Mouse (Mus musculus) adrenal gland, adult 18-20 months (tissue): ENCODE results near the gene Ryr3. TPM values are rescaled to one million over a fixed set of nuclear protein-coding genes. Genes with fewer than 3 reads are reported as not detected.

Experiments used
- DNase-seq, 2 experiments: peaks; one replicate each; pipeline ENCODE4 v3.0.0; 2021 to 2022; ENCODE audit warnings: low spot score in 2 of 2
- total RNA-seq, 2 experiments: library from RNA; stranded (reverse); gene quantifications; 1 replicate in 1 of 2; 2 replicates in 1 of 2; pipeline ENCODE4 v1.2.3; 2021

The Ryr3 gene
- total RNA-seq, 2 experiments from 2014 or later = 0.26 to 0.46 TPM

DNA sequence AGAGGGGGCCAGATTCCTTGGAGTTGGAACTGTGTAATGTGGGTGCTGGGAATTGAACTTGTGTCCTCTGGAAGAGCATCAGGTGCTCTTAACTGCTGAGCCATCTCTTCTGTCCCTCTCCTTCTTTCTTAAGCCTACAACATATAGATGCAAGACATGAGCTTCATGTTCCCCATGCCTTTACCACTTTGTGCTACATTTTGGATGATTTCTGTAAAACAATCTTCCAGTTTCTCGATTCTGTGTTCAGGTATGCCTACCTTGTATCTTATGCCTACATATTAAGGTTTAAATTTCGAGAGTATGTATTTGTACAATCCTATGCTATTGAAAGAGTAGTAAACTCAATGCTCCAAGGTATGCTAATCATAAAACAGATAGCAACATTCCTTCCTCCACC is 540.7 kb downstream of the Ryr3 start:
- no peak for DNase-seq

- DNase-seq = no peak
Observed at GRCm38 (mm10) chr2:112669461-112669860, 547.4 kb downstream of the Ryr3 start.

- no peak for DNase-seq
Observed at GRCm38 (mm10) chr2:112656131-112656530, 560.8 kb downstream of the Ryr3 start.

- no peak for DNase-seq
Observed at GRCm38 (mm10) chr2:112653836-112654235, 563.1 kb downstream of the Ryr3 start.

DNA sequence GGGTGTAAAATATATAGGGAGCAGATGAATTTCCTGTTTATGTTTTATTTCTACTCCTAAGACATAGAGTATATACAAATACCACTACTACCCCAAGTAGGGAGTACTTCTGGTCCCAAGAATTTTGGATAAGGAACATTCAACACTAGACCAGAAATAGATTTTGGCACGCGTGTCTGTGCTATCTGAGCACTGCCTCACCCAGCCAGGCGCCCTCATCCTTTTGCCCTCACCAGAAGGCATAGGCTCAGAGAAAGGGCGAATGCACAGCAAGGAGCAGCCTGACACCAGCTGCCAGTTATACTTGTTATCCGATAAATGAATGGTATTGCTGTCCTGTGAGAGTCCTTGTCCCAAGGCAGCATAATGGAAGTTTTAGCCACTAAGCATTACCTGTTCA is 579.7 kb downstream of the Ryr3 start:
- DNase-seq = no peak

DNA sequence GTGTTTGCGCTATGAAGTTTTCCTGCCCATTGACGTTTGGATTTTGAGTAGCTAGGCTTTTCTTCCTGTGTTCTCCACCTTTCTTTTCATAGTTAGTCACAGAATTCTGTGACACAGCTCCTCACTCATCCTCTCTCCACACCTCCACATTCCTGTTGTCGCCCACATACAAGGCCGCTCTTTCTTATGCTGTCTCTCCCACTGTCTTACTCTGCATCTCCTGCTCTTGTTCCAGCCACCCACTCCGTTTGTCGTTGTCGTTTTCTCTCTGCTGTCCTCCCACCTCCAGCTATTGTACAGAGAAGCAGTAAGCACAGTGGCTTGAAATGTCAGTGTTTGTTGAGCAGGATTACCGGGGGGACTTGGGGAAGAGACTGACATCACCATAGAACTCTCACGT is 584.4 kb downstream of the Ryr3 start:
- DNase-seq = no peak

GRCm38 (mm10) chr2:112630669-112631068 is 586.2 kb downstream of the Ryr3 start:
- DNase-seq = no peak

DNA sequence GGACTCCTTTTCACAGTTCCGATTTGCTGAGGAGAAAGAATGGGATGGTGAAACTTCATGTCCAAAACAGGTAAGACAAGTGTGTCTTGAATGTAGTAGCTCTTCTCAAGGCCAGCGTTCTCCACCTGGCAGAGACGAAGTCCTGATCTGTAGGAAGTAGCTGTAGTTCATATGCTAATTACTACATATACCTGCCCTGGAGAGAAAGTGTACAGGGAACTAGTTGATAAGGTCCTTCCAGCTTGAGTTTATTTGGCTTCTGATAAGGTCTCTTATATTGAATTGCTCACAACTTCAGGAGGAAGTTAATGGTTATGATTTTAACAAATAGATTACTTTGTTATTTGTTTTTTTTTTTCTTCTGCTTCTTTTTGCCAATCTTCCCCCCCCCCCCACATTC is 591.7 kb downstream of the Ryr3 start:
- no peak for DNase-seq

DNA sequence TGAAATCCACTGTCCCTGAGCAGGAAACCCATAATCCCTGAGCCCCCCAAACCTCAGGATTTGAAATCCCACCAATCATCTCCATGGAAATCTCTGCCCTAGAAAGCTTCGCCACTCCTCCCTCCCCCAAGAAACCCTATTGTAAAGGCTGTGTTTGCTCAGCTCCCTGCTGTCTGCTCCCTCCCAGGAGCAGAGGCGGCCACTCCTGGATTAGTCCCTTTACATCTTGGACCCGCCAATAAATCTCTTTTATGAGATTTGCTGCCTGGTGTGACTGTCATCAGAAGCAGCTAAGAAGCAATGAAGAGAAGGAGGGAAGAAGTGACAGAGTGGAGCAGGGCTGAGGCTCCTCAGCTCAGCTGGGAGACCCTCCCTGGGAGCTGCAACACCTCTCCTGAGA is 599.7 kb downstream of the Ryr3 start:
- no peak for DNase-seq

DNA sequence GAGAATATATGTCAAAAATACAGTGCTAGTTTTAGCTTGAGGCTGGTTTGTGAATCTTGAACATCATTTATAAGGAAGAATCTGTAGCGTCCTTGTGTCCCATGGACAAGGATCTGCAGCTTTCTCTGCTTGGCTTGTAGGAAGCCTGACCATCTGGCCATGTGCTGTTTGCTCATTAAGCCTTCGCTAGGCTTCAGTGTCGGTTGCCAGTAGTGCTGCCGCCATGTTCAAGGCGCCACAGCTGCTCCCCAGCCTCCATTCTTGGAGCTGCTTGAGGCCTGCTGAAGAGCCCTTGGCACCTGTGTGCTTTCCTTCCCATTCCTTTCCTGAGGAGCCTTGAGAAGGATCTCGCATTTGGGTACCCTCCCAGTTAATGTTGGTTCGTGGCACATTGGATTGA is 602.5 kb downstream of the Ryr3 start:
- DNase-seq = no peak

DNA sequence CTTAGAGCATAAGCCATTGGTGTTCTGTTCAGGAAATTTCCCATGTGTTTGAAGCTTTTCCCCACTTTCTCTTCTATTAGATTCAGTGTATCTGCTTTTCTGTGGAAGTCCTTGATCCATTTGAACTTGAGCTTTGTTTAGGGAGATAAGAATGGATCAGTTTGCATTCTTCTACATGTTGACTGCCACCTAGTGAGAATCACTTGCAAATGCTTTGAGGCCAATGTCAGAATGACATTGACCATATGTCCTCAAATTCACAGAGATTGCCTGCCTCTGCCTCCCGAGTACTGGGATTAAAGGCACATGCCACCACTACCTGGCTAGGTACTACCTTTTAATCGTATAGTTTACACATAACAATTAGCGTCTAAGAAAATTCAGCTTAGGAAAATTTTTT is 604.3 kb downstream of the Ryr3 start:
- DNase-seq = no peak

DNA sequence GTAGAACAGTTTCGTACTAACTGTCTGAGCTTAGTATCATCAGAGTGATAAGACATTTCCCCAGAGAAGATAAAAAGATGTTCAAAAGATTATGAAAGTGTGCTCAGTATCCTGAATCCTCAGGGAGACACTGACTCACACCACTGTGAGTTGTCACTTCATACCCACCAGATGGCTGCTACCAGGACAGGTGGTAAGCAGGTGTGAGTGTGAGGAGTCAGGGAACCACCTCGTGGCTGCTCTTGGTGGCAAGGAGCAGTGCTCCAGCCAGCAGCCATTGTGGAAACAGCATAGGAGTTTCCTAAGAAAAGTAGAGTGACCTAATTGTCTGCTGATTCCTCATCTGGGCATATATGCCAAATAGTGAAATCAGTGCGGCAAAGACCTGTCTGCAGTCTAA is 610.4 kb downstream of the Ryr3 start:
- no peak for DNase-seq

DNA sequence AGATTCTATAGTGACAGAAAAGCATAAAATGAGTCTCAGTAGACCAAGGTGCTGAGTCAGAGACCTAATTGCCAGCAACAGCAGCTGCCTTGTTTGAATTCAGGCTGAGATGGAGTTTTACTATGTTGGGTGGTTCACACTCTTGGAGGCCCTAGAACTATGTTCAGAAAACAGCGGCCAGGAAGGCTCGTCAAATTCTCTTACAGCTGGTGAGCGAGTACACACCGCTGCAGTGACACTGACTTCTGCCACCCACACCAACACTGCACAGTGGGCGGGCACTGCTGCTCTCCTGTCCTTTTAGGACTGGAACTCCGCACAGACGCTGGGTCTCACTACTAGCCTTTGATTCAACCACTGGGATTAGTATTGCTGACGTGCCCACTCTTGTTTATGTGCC is 614.4 kb downstream of the Ryr3 start:
- no peak for DNase-seq

DNA sequence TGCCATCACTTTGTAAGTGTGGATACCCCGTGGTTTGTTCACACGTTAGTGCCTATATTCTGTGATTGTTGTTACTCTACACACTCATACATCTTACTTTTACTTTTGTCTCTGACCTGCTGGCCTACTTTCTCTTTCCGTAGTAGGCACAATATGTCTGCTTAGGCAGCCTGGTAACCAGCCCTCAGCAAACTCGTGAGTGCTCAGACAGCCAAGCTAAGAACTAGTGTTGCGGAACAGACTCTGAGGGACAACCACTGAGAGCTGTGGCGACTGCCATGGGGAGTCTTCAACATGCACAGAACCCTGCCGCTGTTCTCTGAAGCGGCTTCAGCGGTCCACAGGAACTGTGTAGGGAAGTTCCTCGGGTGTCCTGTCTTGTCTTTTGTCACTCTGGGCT is 616.7 kb downstream of the Ryr3 start:
- DNase-seq = no peak

GRCm38 (mm10) chr2:112597064-112597463 is 619.8 kb downstream of the Ryr3 start:
- no peak for DNase-seq

- DNase-seq = no peak
Observed at GRCm38 (mm10) chr2:112596415-112596814, 620.5 kb downstream of the Ryr3 start.

- DNase-seq = no peak
Observed at GRCm38 (mm10) chr2:112595807-112596206, 621.1 kb downstream of the Ryr3 start.

GRCm38 (mm10) chr2:112593781-112594180 is 623.1 kb downstream of the Ryr3 start:
- no peak for DNase-seq

DNA sequence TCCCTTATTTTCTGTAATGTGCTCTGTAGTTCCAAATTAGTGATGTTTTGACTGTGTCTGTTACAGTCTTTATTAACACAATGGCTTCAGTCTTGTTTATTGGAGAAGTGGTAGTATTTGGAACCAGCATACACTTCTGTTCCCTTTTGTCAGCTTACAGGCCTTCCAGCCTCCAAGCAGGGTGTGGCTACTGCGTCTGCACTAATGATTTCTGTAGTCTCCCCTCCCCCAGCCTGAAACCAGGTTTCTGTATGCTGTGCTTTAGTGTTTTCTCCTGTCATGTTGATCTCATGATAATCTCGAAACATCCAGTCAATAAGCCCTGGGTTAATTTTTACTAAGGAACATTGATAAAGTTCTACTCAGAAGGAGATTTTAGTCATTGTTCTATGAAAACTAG is 623.6 kb downstream of the Ryr3 start:
- DNase-seq = no peak

- DNase-seq = no peak
Observed at GRCm38 (mm10) chr2:112591451-112591871, 625.4 kb downstream of the Ryr3 start.

DNA sequence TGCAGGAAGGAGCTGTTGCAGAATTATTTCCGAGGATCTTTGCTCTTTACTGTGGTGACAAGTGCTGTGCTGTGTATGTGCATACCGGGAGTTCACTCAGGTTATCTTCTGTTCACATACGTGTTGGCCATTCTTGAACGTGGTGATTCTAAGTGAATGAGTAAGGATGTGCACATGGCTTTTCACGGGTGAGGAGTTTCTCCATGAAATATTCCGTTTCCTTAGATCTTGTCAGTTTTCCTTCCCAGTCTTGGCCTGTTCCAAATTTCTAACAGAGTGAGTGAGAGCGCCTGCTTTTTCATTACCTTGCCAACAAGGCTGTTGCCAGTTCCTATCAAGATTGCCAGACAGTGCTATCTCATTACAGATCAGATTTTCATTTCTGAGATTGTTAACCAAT is 625.9 kb downstream of the Ryr3 start:
- DNase-seq = no peak
